Mouse (Mus musculus): ENCODE results near the gene Riok2. TPM values are rescaled to one million over a fixed set of nuclear protein-coding genes. Genes with fewer than 3 reads are reported as not detected.

The Riok2 gene
- polyA plus RNA-seq, 1 experiment from 2014 or later = 12.4 TPM

GRCm38 (mm10) chr17:17375581-17375980, 1.5 kb downstream of the Riok2 start:
- H3K4me3 ChIP-seq (ENCODE audit: low read depth, low read length) = 0 out of 2 replicates have a peak overlapping the region, but pooled peaks have one; percentile 63
- WGBS = 78% methylated on average over 3 of the region's 3 CpGs
- peak; percentile 22 for DNase-seq (ENCODE audit: low spot score)
- peaks cover 8% of the 10 kb centered on the region; the same call in 1 of the 2 replicates for H3K4me1 ChIP-seq (ENCODE audit: insufficient read depth, low read depth, low read length)
- TF ChIP-seq CTCF (IDR thresholded peaks at IDR 0.05) (no peak), EP300 (IDR thresholded peaks at IDR 0.05) (no peak)
- no peak overlapping the region for H3K27ac ChIP-seq (ENCODE audit: low read length)
- no peak overlapping the region for H3K4me2 ChIP-seq (replicated peaks; ENCODE audit: low read depth, low read length)
- peak overlapping the region; percentile 77; the same call in 1 of the 2 replicates for H3K9ac ChIP-seq (replicated peaks; ENCODE audit: low read depth)
- no peaks in the 10 kb centered on the region for H3K36me3 ChIP-seq (ENCODE audit: insufficient read depth, low read length)
- no peak for ATAC-seq
- no peaks in the 10 kb centered on the region for H3K27me3 ChIP-seq (replicated peaks; ENCODE audit: insufficient read depth, low read length)
- H3K9me3 ChIP-seq (ENCODE audit: low read length) = no peaks in the 10 kb centered on the region

- no peak overlapping the region for H3K4me3 ChIP-seq (ENCODE audit: low read depth, low read length)
- H3K36me3 ChIP-seq (ENCODE audit: insufficient read depth, low read length) = peaks cover 7% of the 10 kb centered on the region; the same call in 1 of the 2 replicates
- H3K4me2 ChIP-seq (replicated peaks; ENCODE audit: low read depth, low read length) = no peak overlapping the region
- TF ChIP-seq CTCF (IDR thresholded peaks at IDR 0.05) (no peak), EP300 (IDR thresholded peaks at IDR 0.05) (no peak)
- ATAC-seq = no peak
- no peaks in the 10 kb centered on the region for H3K9me3 ChIP-seq (ENCODE audit: low read length)
- no peak overlapping the region for H3K9ac ChIP-seq (replicated peaks; ENCODE audit: low read depth)
- no peaks in the 10 kb centered on the region for H3K4me1 ChIP-seq (ENCODE audit: insufficient read depth, low read depth, low read length)
- H3K27me3 ChIP-seq (replicated peaks; ENCODE audit: insufficient read depth, low read length) = no peaks in the 10 kb centered on the region
- no peak for DNase-seq (ENCODE audit: low spot score)
- no peak overlapping the region for H3K27ac ChIP-seq (ENCODE audit: low read length)
- 92% methylated on average over 4 of the region's 4 CpGs for WGBS
Measured at GRCm38 (mm10) chr17:17383703-17384102, 9.6 kb downstream of the Riok2 start.

- ATAC-seq = no peak
- H3K4me1 ChIP-seq (ENCODE audit: insufficient read depth, low read depth, low read length) = no peaks in the 10 kb centered on the region
- H3K36me3 ChIP-seq (ENCODE audit: insufficient read depth, low read length) = peaks cover 7% of the 10 kb centered on the region; the same call in 1 of the 2 replicates
- H3K27me3 ChIP-seq (replicated peaks; ENCODE audit: insufficient read depth, low read length) = no peaks in the 10 kb centered on the region
- H3K4me2 ChIP-seq (replicated peaks; ENCODE audit: low read depth, low read length) = no peak overlapping the region
- no peaks in the 10 kb centered on the region for H3K9me3 ChIP-seq (ENCODE audit: low read length)
- no peak for DNase-seq (ENCODE audit: low spot score)
- WGBS = 82% methylated on average over 3 of the region's 3 CpGs
- no peak overlapping the region for H3K9ac ChIP-seq (replicated peaks; ENCODE audit: low read depth)
- no peak overlapping the region for H3K4me3 ChIP-seq (ENCODE audit: low read depth, low read length)
- H3K27ac ChIP-seq (ENCODE audit: low read length) = no peak overlapping the region
- TF ChIP-seq EP300 (IDR thresholded peaks at IDR 0.05) (no peak), CTCF (IDR thresholded peaks at IDR 0.05) (no peak)
Measured at GRCm38 (mm10) chr17:17384502-17384901, 10.4 kb downstream of the Riok2 start.

GRCm38 (mm10) chr17:17386117-17386516, 12.0 kb downstream of the Riok2 start:
- no peaks in the 10 kb centered on the region for H3K9me3 ChIP-seq (ENCODE audit: low read length)

GRCm38 (mm10) chr17:17391823-17392222, 17.7 kb downstream of the Riok2 start:
- DNase-seq (ENCODE audit: low spot score) (no peak), ATAC-seq (no peak)
- Histone ChIP-seq H3K9me3 (ENCODE audit: low read length) (no peaks in the 10 kb centered on the region), H3K27me3 (replicated peaks; ENCODE audit: insufficient read depth, low read length) (no peaks in the 10 kb centered on the region), H3K4me2 (replicated peaks; ENCODE audit: low read depth, low read length) (no peak overlapping the region), H3K4me1 (ENCODE audit: insufficient read depth, low read depth, low read length) (no peaks in the 10 kb centered on the region), H3K27ac (ENCODE audit: low read length) (no peak overlapping the region), H3K9ac (replicated peaks; ENCODE audit: low read depth) (no peak overlapping the region), H3K36me3 (ENCODE audit: insufficient read depth, low read length) (peaks cover 13% of the 10 kb centered on the region; the same call in 1 of the 2 replicates), H3K4me3 (ENCODE audit: low read depth, low read length) (no peak overlapping the region)
- 91% methylated on average over 4 of the region's 4 CpGs for WGBS
- no peak for TF ChIP-seq EP300 (IDR thresholded peaks at IDR 0.05)
- TF ChIP-seq CTCF (IDR thresholded peaks at IDR 0.05) = no peak

More at GRCm38 (mm10) chr17:17386117-17386516, 12.0 kb downstream of the Riok2 start:
- peak; percentile 8 for DNase-seq (ENCODE audit: low spot score)
- H3K9ac ChIP-seq (replicated peaks; ENCODE audit: low read depth) = no peak overlapping the region
- ATAC-seq = no peak
- H3K27ac ChIP-seq (ENCODE audit: low read length) = no peak overlapping the region
- H3K36me3 ChIP-seq (ENCODE audit: insufficient read depth, low read length) = peaks cover 7% of the 10 kb centered on the region; the same call in 1 of the 2 replicates
- H3K4me1 ChIP-seq (ENCODE audit: insufficient read depth, low read depth, low read length) = no peaks in the 10 kb centered on the region
- no peak overlapping the region for H3K4me2 ChIP-seq (replicated peaks; ENCODE audit: low read depth, low read length)
- TF ChIP-seq EP300 (IDR thresholded peaks at IDR 0.05) = no peak
- no peak for TF ChIP-seq CTCF (IDR thresholded peaks at IDR 0.05)
- WGBS = 87% methylated on average over 2 of the region's 2 CpGs
- no peak overlapping the region for H3K4me3 ChIP-seq (ENCODE audit: low read depth, low read length)
- H3K27me3 ChIP-seq (replicated peaks; ENCODE audit: insufficient read depth, low read length) = no peaks in the 10 kb centered on the region

- no peaks in the 10 kb centered on the region for H3K9me3 ChIP-seq (ENCODE audit: low read length)
- no peak overlapping the region for H3K27ac ChIP-seq (ENCODE audit: low read length)
- H3K4me3 ChIP-seq (ENCODE audit: low read depth, low read length) = no peak overlapping the region
- ATAC-seq (no peak), DNase-seq (ENCODE audit: low spot score) (peak; percentile 70)
- no peaks in the 10 kb centered on the region for H3K4me1 ChIP-seq (ENCODE audit: insufficient read depth, low read depth, low read length)
- H3K4me2 ChIP-seq (replicated peaks; ENCODE audit: low read depth, low read length) = no peak overlapping the region
- H3K36me3 ChIP-seq (ENCODE audit: insufficient read depth, low read length) = peaks cover 7% of the 10 kb centered on the region; the same call in 1 of the 2 replicates
- H3K27me3 ChIP-seq (replicated peaks; ENCODE audit: insufficient read depth, low read length) = no peaks in the 10 kb centered on the region
- H3K9ac ChIP-seq (replicated peaks; ENCODE audit: low read depth) = no peak overlapping the region
- 61% methylated on average over 7 of the region's 7 CpGs for WGBS
- TF ChIP-seq EP300 (IDR thresholded peaks at IDR 0.05) (no peak), CTCF (IDR thresholded peaks at IDR 0.05) (peak; percentile 56)
Measured at GRCm38 (mm10) chr17:17392863-17393262, 18.8 kb downstream of the Riok2 start.
